Mouse (Mus musculus) embryonic facial prominence, embryonic 11.5 days (tissue): ENCODE data around the gene Nedd9. TPM values are rescaled to one million over a fixed set of nuclear protein-coding genes. Genes with fewer than 3 reads are reported as not detected.

Experiments used
- ATAC-seq: fragments of 200-750 bp; cut with Nextera tagmentation; replicated peaks from 2 replicates; pipeline ENCODE4 v1.8.0; 2017; ENCODE audit warnings: low read depth; ENCODE audit not compliant: insufficient number of reproducible peaks, low FRiP score, low TSS enrichment
- DNase-seq: peaks from one replicate; pipeline ENCODE4 v3.0.0-alpha.2; 2015; ENCODE audit warnings: low spot score
- H3K27ac ChIP-seq: fragments of 300-500 bp; sonication (generic); replicated peaks from 2 replicates; pipeline ENCODE4 v1.5.1; 2014; ENCODE audit warnings: mild to moderate bottlenecking, low read depth, low read length, control low read depth
- H3K27me3 ChIP-seq: fragments of 300-500 bp; sonication (generic); 2 replicates; pipeline ENCODE4 v1.6.1; 2014; ENCODE audit warnings: mild to moderate bottlenecking, low read length, moderate library complexity, mixed read lengths; ENCODE audit not compliant: control insufficient read depth, insufficient read depth
- H3K36me3 ChIP-seq: fragments of 300-500 bp; sonication (generic); replicated peaks from 2 replicates; pipeline ENCODE4 v1.6.1; 2014; ENCODE audit warnings: low read depth, mild to moderate bottlenecking, low read length, moderate library complexity, mixed read lengths; ENCODE audit not compliant: control insufficient read depth, insufficient read depth
- H3K4me1 ChIP-seq: fragments of 300-500 bp; sonication (generic); 2 replicates; pipeline ENCODE4 v1.6.1; 2014; ENCODE audit warnings: low read length, mixed read lengths; ENCODE audit not compliant: control insufficient read depth, insufficient read depth
- H3K4me2 ChIP-seq: fragments of 300-500 bp; sonication (generic); 2 replicates; pipeline ENCODE4 v1.6.1; 2014; ENCODE audit warnings: low read depth, mild to moderate bottlenecking, control low read depth, low read length, moderate library complexity
- H3K4me3 ChIP-seq: fragments of 300-500 bp; sonication (generic); 2 replicates; pipeline ENCODE4 v1.5.1; 2014; ENCODE audit warnings: low read depth, low read length, control low read depth
- H3K9ac ChIP-seq: fragments of 300-500 bp; sonication (generic); replicated peaks from 2 replicates; pipeline ENCODE4 v1.6.1; 2014; ENCODE audit warnings: mild to moderate bottlenecking, control low read depth, low read length
- H3K9me3 ChIP-seq: fragments of 300-500 bp; sonication (generic); replicated peaks from 2 replicates; pipeline ENCODE4 v1.6.1; 2016; ENCODE audit warnings: mild to moderate bottlenecking, low read length, inconsistent platforms, mixed read lengths; ENCODE audit not compliant: control insufficient read depth
- WGBS: fragments of 180-500 bp; shearing (Covaris S2); extraction: QIAGEN DNeasy Blood & Tissue Kit; methylation state at CpG from one replicate; pipeline ENCODE4 v1.1.7; 2014; 5-methylcytosine and 5-hydroxymethylcytosine counted together
- polyA plus RNA-seq: library from polyadenylated mRNA; unstranded; fragments of >200 nt; fragmentation: Nextera tagmentation; extraction: Ambion mirVana; gene quantifications from 2 replicates; pipeline ENCODE4 v1.2.1, GENCODE M21; 2014

The Nedd9 gene
- polyA plus RNA-seq, 1 experiment from 2014 or later, result 20.1 TPM

GRCm38 (mm10) chr13:41472878-41473424, 14.2 kb downstream of the Nedd9 start:
- DNase-seq, result no peak
- H3K36me3 ChIP-seq, result no peaks in the 10 kb centered on the region
- no peaks in the 10 kb centered on the region for H3K4me1 ChIP-seq
- WGBS, result 86% methylated on average over 5 of the region's 5 CpGs
- H3K4me2 ChIP-seq, result no peak overlapping the region
- H3K27me3 ChIP-seq, result no peaks in the 10 kb centered on the region
- no peak overlapping the region for H3K9ac ChIP-seq
- no peak for ATAC-seq
- no peak overlapping the region for H3K27ac ChIP-seq
- H3K9me3 ChIP-seq, result no peaks in the 10 kb centered on the region
- no peak overlapping the region for H3K4me3 ChIP-seq

- no peak for ATAC-seq
- 78% methylated on average over 5 of the region's 5 CpGs for WGBS
- DNase-seq, result no peak
- no peak overlapping the region for H3K9ac ChIP-seq
- H3K9me3 ChIP-seq, result no peaks in the 10 kb centered on the region
- H3K4me1 ChIP-seq, result no peaks in the 10 kb centered on the region
- no peak overlapping the region for H3K27ac ChIP-seq
- no peaks in the 10 kb centered on the region for H3K27me3 ChIP-seq
- H3K4me2 ChIP-seq, result no peak overlapping the region
- H3K36me3 ChIP-seq, result no peaks in the 10 kb centered on the region
- H3K4me3 ChIP-seq, result no peak overlapping the region
Observed at GRCm38 (mm10) chr13:41468277-41468676, 18.9 kb downstream of the Nedd9 start.

- no peaks in the 10 kb centered on the region for H3K9me3 ChIP-seq
- H3K27ac ChIP-seq, result no peak overlapping the region
- H3K9ac ChIP-seq, result no peak overlapping the region
- no peaks in the 10 kb centered on the region for H3K36me3 ChIP-seq
- no peak overlapping the region for H3K4me3 ChIP-seq
- no peaks in the 10 kb centered on the region for H3K27me3 ChIP-seq
- ATAC-seq, result no peak
- no peak for DNase-seq
- H3K4me1 ChIP-seq, result no peaks in the 10 kb centered on the region
- WGBS, result 56% methylated on average over 2 of the region's 2 CpGs
- H3K4me2 ChIP-seq, result no peak overlapping the region
Observed at GRCm38 (mm10) chr13:41467036-41467435, 20.1 kb downstream of the Nedd9 start.

GRCm38 (mm10) chr13:41466616-41467015, 20.5 kb downstream of the Nedd9 start:
- no peaks in the 10 kb centered on the region for H3K4me1 ChIP-seq
- H3K9me3 ChIP-seq, result no peaks in the 10 kb centered on the region
- H3K4me3 ChIP-seq, result no peak overlapping the region
- WGBS, result 80% methylated on average over 4 of the region's 4 CpGs
- DNase-seq (no peak), ATAC-seq (no peak)
- no peak overlapping the region for H3K9ac ChIP-seq
- H3K27ac ChIP-seq, result no peak overlapping the region
- H3K4me2 ChIP-seq, result no peak overlapping the region
- H3K36me3 ChIP-seq, result no peaks in the 10 kb centered on the region
- no peaks in the 10 kb centered on the region for H3K27me3 ChIP-seq

- Histone ChIP-seq H3K9me3 (no peaks in the 10 kb centered on the region), H3K4me3 (no peak overlapping the region), H3K27me3 (no peaks in the 10 kb centered on the region), H3K4me1 (no peaks in the 10 kb centered on the region), H3K9ac (no peak overlapping the region), H3K4me2 (no peak overlapping the region), H3K36me3 (no peaks in the 10 kb centered on the region), H3K27ac (no peak overlapping the region)
- 93% methylated on average over 1 of the region's 1 CpGs for WGBS
- DNase-seq (no peak), ATAC-seq (no peak)
Observed at GRCm38 (mm10) chr13:41466191-41466590, 21.0 kb downstream of the Nedd9 start.

GRCm38 (mm10) chr13:41461418-41461817, 25.7 kb downstream of the Nedd9 start:
- Histone ChIP-seq H3K9me3 (no peaks in the 10 kb centered on the region), H3K9ac (no peak overlapping the region), H3K4me3 (no peak overlapping the region), H3K4me2 (no peak overlapping the region), H3K27me3 (no peaks in the 10 kb centered on the region), H3K36me3 (no peaks in the 10 kb centered on the region), H3K4me1 (no peaks in the 10 kb centered on the region), H3K27ac (no peak overlapping the region)
- DNase-seq (no peak), ATAC-seq (no peak)
- 65% methylated on average over 3 of the region's 3 CpGs for WGBS

GRCm38 (mm10) chr13:41459683-41460286, 27.4 kb downstream of the Nedd9 start:
- H3K27ac ChIP-seq, result no peak overlapping the region
- H3K4me1 ChIP-seq, result no peaks in the 10 kb centered on the region
- H3K9me3 ChIP-seq, result no peaks in the 10 kb centered on the region
- H3K4me2 ChIP-seq, result no peak overlapping the region
- no peak overlapping the region for H3K9ac ChIP-seq
- H3K27me3 ChIP-seq, result no peaks in the 10 kb centered on the region
- no peaks in the 10 kb centered on the region for H3K36me3 ChIP-seq
- ATAC-seq (no peak), DNase-seq (no peak)
- H3K4me3 ChIP-seq, result no peak overlapping the region
- WGBS, result 89% methylated on average over 3 of the region's 3 CpGs

- no peak for DNase-seq
- 71% methylated on average over 2 of the region's 2 CpGs for WGBS
- H3K36me3 ChIP-seq, result no peaks in the 10 kb centered on the region
- ATAC-seq, result no peak
- H3K27me3 ChIP-seq, result no peaks in the 10 kb centered on the region
- no peak overlapping the region for H3K9ac ChIP-seq
- no peaks in the 10 kb centered on the region for H3K9me3 ChIP-seq
- H3K4me2 ChIP-seq, result no peak overlapping the region
- H3K4me3 ChIP-seq, result no peak overlapping the region
- no peaks in the 10 kb centered on the region for H3K4me1 ChIP-seq
- H3K27ac ChIP-seq, result no peak overlapping the region
Observed at GRCm38 (mm10) chr13:41458709-41459108, 28.5 kb downstream of the Nedd9 start.
